Mouse (Mus musculus): Measurements from ENCODE around the gene Klf3. TPM values are rescaled to one million over a fixed set of nuclear protein-coding genes. Genes with fewer than 3 reads are reported as not detected.
A peak's percentile ranks its signal among the peaks of the same experiment; 100 is the strongest.

The Klf3 gene
- polyA plus RNA-seq, 2 experiments, result 34.2 to 69.8 TPM

DNA sequence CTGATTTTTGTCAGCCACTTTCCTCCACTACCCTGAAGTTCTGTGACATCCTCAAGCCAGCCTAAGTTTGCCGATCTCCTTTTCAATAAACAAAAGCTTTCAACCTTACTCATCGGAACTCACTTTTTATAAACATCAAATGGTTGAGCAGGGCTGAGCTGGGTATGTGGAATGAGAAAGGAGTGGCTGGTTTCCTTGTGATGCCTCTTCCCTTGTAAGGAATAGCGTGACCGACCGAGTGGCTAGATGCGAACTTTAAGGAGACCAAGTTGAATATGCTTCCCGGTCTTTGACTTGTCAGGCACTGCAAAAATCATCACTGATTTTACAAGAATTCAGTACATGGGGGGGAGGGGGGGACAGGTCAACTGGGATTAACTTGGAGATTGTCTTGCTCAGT, 46.7 kb downstream of the Klf3 start:
- Histone ChIP-seq H3K9me3 (ENCODE audit: control insufficient read depth, low read length) (no peaks in the 10 kb centered on the region), H3K36me3 (replicated peaks; ENCODE audit: control insufficient read depth, insufficient read depth, low read depth) (no peaks in the 10 kb centered on the region), H3K9ac (replicated peaks) (no peak overlapping the region), H3K4me1 (replicated peaks; ENCODE audit: control insufficient read depth in 2 of 2, insufficient read depth in 2 of 2, low read length in 1 of 2) (peaks cover 0 to 2% of the 10 kb centered on the region in 2 experiments; a peak in 1 of 4 replicates), H3K4me3 (ENCODE audit: insufficient read depth in 1 of 2, low read depth in 2 of 2, low read length in 2 of 2) (no peak overlapping the region), H3K4me2 (ENCODE audit: low read depth) (no peak overlapping the region), H3K27ac (no peak overlapping the region), H3K27me3 (ENCODE audit: control insufficient read depth, insufficient read depth, low read length) (no peaks in the 10 kb centered on the region)
- ATAC-seq (ENCODE audit: insufficient read depth), result no peak
- 81% methylated on average over 7 of the region's 7 CpGs for WGBS (ENCODE audit: insufficient replicate concordance)
- DNase-seq (ENCODE audit: low read depth in 3 of 3, low spot score in 3 of 3), result no peak
- no peak for TF ChIP-seq CTCF (IDR thresholded peaks at IDR 0.05; ENCODE audit: low read depth)
- no peak for TF ChIP-seq EP300 (IDR thresholded peaks at IDR 0.05; ENCODE audit: low read depth)

DNA sequence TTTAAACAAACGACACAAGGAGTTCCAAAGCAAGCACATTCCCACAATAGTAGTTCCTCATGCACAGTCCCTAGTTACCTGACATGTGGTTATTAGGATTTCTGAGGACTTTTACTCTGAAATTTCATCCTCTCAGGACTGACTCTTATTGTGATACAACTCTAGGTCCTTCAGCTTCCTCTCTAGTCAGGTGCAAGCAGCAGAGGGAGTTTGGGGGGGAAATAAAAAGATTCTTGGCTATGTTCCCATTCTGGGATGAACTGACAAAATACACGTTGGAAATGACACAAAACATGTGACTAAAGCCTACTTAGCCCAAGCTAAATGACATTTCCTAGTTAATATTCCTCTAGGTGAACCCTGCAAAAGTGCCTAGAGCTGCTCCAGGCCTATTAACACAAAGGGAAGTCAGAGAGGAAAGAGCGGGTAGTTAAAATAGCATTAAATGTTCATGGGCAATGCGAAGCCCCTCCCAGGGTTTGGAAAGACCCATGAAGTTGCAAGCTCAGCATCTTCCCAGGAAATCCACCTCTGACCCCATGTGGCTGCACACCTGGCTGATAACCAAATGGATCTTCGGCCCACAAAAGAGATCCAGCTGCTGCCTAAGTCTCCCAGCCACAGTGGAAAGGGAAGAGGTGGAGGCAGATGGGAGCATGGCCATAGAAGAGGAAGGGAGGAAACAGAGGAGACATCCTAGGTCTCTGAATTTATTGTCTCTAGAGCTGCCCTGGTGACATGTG, 49.6 kb downstream of the Klf3 start:
- 33% methylated on average over 5 of the region's 5 CpGs for WGBS (ENCODE audit: insufficient replicate concordance)
- TF ChIP-seq CTCF (IDR thresholded peaks at IDR 0.05; ENCODE audit: low read depth) (no peak), EP300 (IDR thresholded peaks at IDR 0.05; ENCODE audit: low read depth) (no peak)
- ATAC-seq (ENCODE audit: insufficient read depth) (no peak), DNase-seq (ENCODE audit: low read depth in 3 of 3, low spot score in 3 of 3) (no peak)
- Histone ChIP-seq H3K9me3 (ENCODE audit: control insufficient read depth, low read length) (no peaks in the 10 kb centered on the region), H3K36me3 (replicated peaks; ENCODE audit: control insufficient read depth, insufficient read depth, low read depth) (no peaks in the 10 kb centered on the region), H3K27ac (no peak overlapping the region), H3K4me2 (ENCODE audit: low read depth) (no peak overlapping the region), H3K27me3 (ENCODE audit: control insufficient read depth, insufficient read depth, low read length) (no peaks in the 10 kb centered on the region), H3K4me1 (replicated peaks; ENCODE audit: control insufficient read depth in 2 of 2, insufficient read depth in 2 of 2, low read length in 1 of 2) (peaks cover 0 to 2% of the 10 kb centered on the region in 2 experiments; a peak in 1 of 4 replicates), H3K9ac (replicated peaks) (no peak overlapping the region), H3K4me3 (ENCODE audit: insufficient read depth in 1 of 2, low read depth in 2 of 2, low read length in 2 of 2) (no peak overlapping the region)

DNA sequence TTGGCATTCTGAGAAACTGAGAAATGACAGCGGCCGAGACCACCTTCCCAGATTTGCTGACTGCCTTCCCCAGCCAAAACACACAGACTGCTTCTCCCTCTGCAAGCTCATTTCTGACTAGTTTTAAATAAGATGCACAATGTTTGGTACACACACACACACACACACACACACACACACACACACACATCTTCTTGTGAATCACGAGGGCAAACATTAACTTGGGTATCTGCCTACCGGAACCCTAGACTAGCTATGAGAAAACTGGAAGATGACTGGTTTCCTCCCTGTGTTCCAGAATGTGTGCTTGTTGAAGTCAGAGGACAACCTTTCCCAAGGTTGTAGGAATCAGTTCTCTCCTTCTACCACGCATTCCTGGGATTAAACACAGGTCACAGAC, 50.2 kb downstream of the Klf3 start:
- DNase-seq (ENCODE audit: low read depth in 3 of 3, low spot score in 3 of 3), result no peak
- Histone ChIP-seq H3K4me2 (ENCODE audit: low read depth) (no peak overlapping the region), H3K4me3 (ENCODE audit: insufficient read depth in 1 of 2, low read depth in 2 of 2, low read length in 2 of 2) (no peak overlapping the region), H3K9ac (replicated peaks) (no peak overlapping the region), H3K27me3 (ENCODE audit: control insufficient read depth, insufficient read depth, low read length) (no peaks in the 10 kb centered on the region), H3K4me1 (replicated peaks; ENCODE audit: control insufficient read depth in 2 of 2, insufficient read depth in 2 of 2, low read length in 1 of 2) (peaks cover 0 to 2% of the 10 kb centered on the region in 2 experiments; a peak in 1 of 4 replicates), H3K27ac (no peak overlapping the region), H3K9me3 (ENCODE audit: control insufficient read depth, low read length) (no peaks in the 10 kb centered on the region), H3K36me3 (replicated peaks; ENCODE audit: control insufficient read depth, insufficient read depth, low read depth) (no peaks in the 10 kb centered on the region)
- no peak for ATAC-seq (ENCODE audit: insufficient read depth)
- 74% methylated on average over 5 of the region's 5 CpGs for WGBS (ENCODE audit: insufficient replicate concordance)
- no peak for TF ChIP-seq EP300 (IDR thresholded peaks at IDR 0.05; ENCODE audit: low read depth)
- no peak for TF ChIP-seq CTCF (IDR thresholded peaks at IDR 0.05; ENCODE audit: low read depth)

DNA sequence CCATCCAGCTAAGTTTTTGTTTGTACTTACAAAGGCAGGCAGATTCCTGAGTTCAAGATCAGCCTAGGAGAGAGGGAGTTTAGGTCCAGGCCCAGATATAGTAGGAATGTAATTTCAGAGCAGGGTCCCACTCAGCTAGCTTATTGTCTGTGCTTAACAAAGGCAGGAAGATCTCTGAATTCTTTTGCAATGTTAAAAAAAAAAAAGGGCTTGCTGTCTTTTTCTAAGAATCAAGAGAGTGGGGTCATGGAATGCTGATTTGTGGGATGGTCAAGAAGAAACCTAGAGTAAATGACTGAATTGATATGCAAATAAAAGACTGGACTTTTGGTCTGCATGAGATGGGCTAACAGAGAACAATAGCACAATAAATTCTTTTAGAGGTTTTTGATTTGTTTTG, 52.0 kb downstream of the Klf3 start:
- H3K4me3 ChIP-seq (ENCODE audit: insufficient read depth in 1 of 2, low read depth in 2 of 2, low read length in 2 of 2), result no peak overlapping the region
- H3K36me3 ChIP-seq (replicated peaks; ENCODE audit: control insufficient read depth, insufficient read depth, low read depth), result no peaks in the 10 kb centered on the region
- H3K27ac ChIP-seq, result no peak overlapping the region
- H3K27me3 ChIP-seq (ENCODE audit: control insufficient read depth, insufficient read depth, low read length), result no peaks in the 10 kb centered on the region
- H3K4me2 ChIP-seq (ENCODE audit: low read depth), result no peak overlapping the region
- no peak for DNase-seq (ENCODE audit: low read depth in 3 of 3, low spot score in 3 of 3)
- no peak for TF ChIP-seq EP300 (IDR thresholded peaks at IDR 0.05; ENCODE audit: low read depth)
- no peak for TF ChIP-seq CTCF (IDR thresholded peaks at IDR 0.05; ENCODE audit: low read depth)
- H3K9me3 ChIP-seq (ENCODE audit: control insufficient read depth, low read length), result no peaks in the 10 kb centered on the region
- H3K4me1 ChIP-seq (replicated peaks; ENCODE audit: control insufficient read depth in 2 of 2, insufficient read depth in 2 of 2, low read length in 1 of 2), result peaks cover 0 to 2% of the 10 kb centered on the region in 2 experiments; a peak in 1 of 4 replicates
- no peak for ATAC-seq (ENCODE audit: insufficient read depth)
- no peak overlapping the region for H3K9ac ChIP-seq (replicated peaks)

DNA sequence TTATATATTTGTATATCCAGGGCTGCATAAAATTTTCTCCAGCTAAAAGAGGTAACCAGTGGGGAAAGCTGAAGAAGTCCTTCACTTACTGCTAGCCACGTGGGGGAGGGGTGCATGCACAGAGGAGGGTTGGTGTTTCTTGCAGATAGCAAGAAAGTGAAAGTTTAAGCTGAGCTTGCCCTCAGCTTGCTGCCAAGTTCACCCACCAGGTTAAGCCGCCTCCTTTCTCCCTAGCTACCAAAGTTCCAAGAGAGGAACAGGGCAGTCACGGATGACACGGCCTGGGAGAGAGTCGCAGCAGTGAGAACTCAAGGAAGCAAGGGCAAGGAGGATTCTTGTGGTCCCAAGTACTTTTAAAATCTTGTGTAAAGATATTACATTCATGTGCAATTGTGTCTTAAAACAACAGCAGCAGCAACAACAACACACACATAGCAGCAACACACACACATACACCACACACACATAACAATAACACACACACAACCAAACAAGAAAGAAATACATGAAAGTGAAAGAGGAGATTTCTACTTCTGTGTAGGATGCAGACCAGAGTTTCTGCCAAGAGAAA, 57.8 kb downstream of the Klf3 start:
- H3K9ac ChIP-seq (replicated peaks), result peak overlapping the region; percentile 53
- peak overlapping the region; percentile 24 to 26; a peak in 3 of 4 replicates for H3K4me3 ChIP-seq (ENCODE audit: insufficient read depth in 1 of 2, low read depth in 2 of 2, low read length in 2 of 2)
- H3K27me3 ChIP-seq (ENCODE audit: control insufficient read depth, insufficient read depth, low read length), result no peaks in the 10 kb centered on the region
- DNase-seq (ENCODE audit: low read depth in 3 of 3, low spot score in 3 of 3), result no peak
- no peak overlapping the region for H3K27ac ChIP-seq
- no peaks in the 10 kb centered on the region for H3K36me3 ChIP-seq (replicated peaks; ENCODE audit: control insufficient read depth, insufficient read depth, low read depth)
- H3K9me3 ChIP-seq (ENCODE audit: control insufficient read depth, low read length), result no peaks in the 10 kb centered on the region
- TF ChIP-seq CTCF (IDR thresholded peaks at IDR 0.05; ENCODE audit: low read depth), result no peak
- TF ChIP-seq EP300 (IDR thresholded peaks at IDR 0.05; ENCODE audit: low read depth), result no peak
- peak; percentile 36; the same call in 1 of the 2 replicates for ATAC-seq (ENCODE audit: insufficient read depth)
- H3K4me2 ChIP-seq (ENCODE audit: low read depth), result peak overlapping the region; percentile 70
- WGBS (ENCODE audit: insufficient replicate concordance), result 21% methylated on average over 5 of the region's 5 CpGs
- peaks cover 23 to 33% of the 10 kb centered on the region in 2 experiments for H3K4me1 ChIP-seq (replicated peaks; ENCODE audit: control insufficient read depth in 2 of 2, insufficient read depth in 2 of 2, low read length in 1 of 2)

Data from liver, embryonic 14.5 days (tissue).